Comparison of ENCODE assay signal across 8 mouse cellular contexts in genomic region chr10:52216797-52217563, GRCm38 (mm10). TPM values are rescaled to one million over a fixed set of nuclear protein-coding genes. Genes with fewer than 3 reads are reported as not detected.
A peak's percentile ranks its signal among the peaks of the same experiment; 100 is the strongest.
DNase-seq lines count a peak whose midpoint lies in the region; ATAC-seq lines count a peak whose summit lies in the region.

No protein-coding gene starts in this region.

- no peaks in the 10 kb centered on the region for H3K9me3 ChIP-seq in intestine, embryonic 15.5 days
- H3K9me3 ChIP-seq in midbrain, embryonic 13.5 days, result no peaks in the 10 kb centered on the region

- intact Hi-C loops in left cerebral cortex, postnatal 14 days (cut with DNase I), result loop anchor here (5.0 kb wide), 2 partner anchors 115 to 170 kb away; partner anchors contain the start of gene Nepn

- H3K27ac ChIP-seq in intestine, embryonic 15.5 days, result no peak overlapping the region
- no peak overlapping the region for H3K27ac ChIP-seq in midbrain, embryonic 13.5 days

- ATAC-seq in intestine, embryonic 15.5 days, result peak; percentile 61; the same call in 1 of the 2 replicates
- peak; percentile 76 for ATAC-seq in midbrain, embryonic 13.5 days

- DNase-seq in Muller cell, postnatal 12 days (ENCODE audit: inconsistent ontology term), result peak; percentile 33
- peak; percentile 50 for DNase-seq in cerebellum, adult 11-12 months
- DNase-seq in forelimb bud, embryonic 11.5 days (ENCODE audit: low read depth, low spot score), result peak; percentile 50
- DNase-seq in left cerebral cortex, postnatal 14 days (ENCODE audit: low spot score in 2 of 2), result peak; percentile 47 to 77
- DNase-seq in spleen, adult 12 weeks (ENCODE audit: low spot score), result peak; percentile 2
- no peak for DNase-seq in c-Kit-positive CD71-positive TER-119-positive erythroid progenitor cells, embryonic 14.5 days (ENCODE audit: low spot score)

- no peak overlapping the region for H3K4me2 ChIP-seq in intestine, embryonic 15.5 days (replicated peaks)
- H3K4me2 ChIP-seq in midbrain, embryonic 13.5 days (replicated peaks), result no peak overlapping the region

- 23% methylated on average over 7 of the region's 7 CpGs for WGBS in intestine, embryonic 15.5 days
- WGBS in midbrain, embryonic 13.5 days, result 26% methylated on average over 7 of the region's 7 CpGs

- no peaks in the 10 kb centered on the region for H3K36me3 ChIP-seq in intestine, embryonic 15.5 days
- no peaks in the 10 kb centered on the region for H3K36me3 ChIP-seq in midbrain, embryonic 13.5 days

- H3K27me3 ChIP-seq in intestine, embryonic 15.5 days (replicated peaks), result no peaks in the 10 kb centered on the region
- no peaks in the 10 kb centered on the region for H3K27me3 ChIP-seq in midbrain, embryonic 13.5 days

- H3K9ac ChIP-seq in intestine, embryonic 15.5 days, result no peak overlapping the region
- no peak overlapping the region for H3K9ac ChIP-seq in midbrain, embryonic 13.5 days (replicated peaks)

- H3K4me3 ChIP-seq in intestine, embryonic 15.5 days (replicated peaks), result no peak overlapping the region
- H3K4me3 ChIP-seq in midbrain, embryonic 13.5 days (replicated peaks), result no peak overlapping the region

- 0 out of 2 replicates have a peak, but pooled peaks cover 3% of the 10 kb centered on the region for H3K4me1 ChIP-seq in intestine, embryonic 15.5 days (replicated peaks)
- no peaks in the 10 kb centered on the region for H3K4me1 ChIP-seq in midbrain, embryonic 13.5 days (replicated peaks)

RNA-seq across cellular contexts. Expression of gene Dcbld1, which starts 16.4 kb away (rescaled TPM):
- 42.4 and 44.6 TPM in 2 replicates for polyA plus RNA-seq in intestine, embryonic 15.5 days (2015; fragmentation: Nextera tagmentation; extraction: Ambion mirVana)
- 1 to 10 TPM; 5.3 to 6.9 TPM for total RNA-seq in left cerebral cortex, postnatal 14 days (2021)
- polyA plus RNA-seq in midbrain, embryonic 13.5 days (2015; fragmentation: Nextera tagmentation; extraction: Ambion mirVana), result 14.6 and 15.8 TPM in 2 replicates

RNA-seq across cellular contexts. Expression of gene Ros1, which starts 21.9 kb away (rescaled TPM):
- 3.3 and 3.6 TPM in 2 replicates for polyA plus RNA-seq in intestine, embryonic 15.5 days (2015; fragmentation: Nextera tagmentation; extraction: Ambion mirVana)
- total RNA-seq in left cerebral cortex, postnatal 14 days (2021), result not detected
- not detected in 2 replicates for polyA plus RNA-seq in midbrain, embryonic 13.5 days (2015; fragmentation: Nextera tagmentation; extraction: Ambion mirVana)
